Mouse (Mus musculus) T-cell, adult 2 months (primary cell): ENCODE data around the gene Msi2.

Source experiments
- DNase-seq: peaks from one replicate; pipeline ENCODE4 v3.0.0; 2022; ENCODE audit warnings: low spot score

Gene Msi2

DNA sequence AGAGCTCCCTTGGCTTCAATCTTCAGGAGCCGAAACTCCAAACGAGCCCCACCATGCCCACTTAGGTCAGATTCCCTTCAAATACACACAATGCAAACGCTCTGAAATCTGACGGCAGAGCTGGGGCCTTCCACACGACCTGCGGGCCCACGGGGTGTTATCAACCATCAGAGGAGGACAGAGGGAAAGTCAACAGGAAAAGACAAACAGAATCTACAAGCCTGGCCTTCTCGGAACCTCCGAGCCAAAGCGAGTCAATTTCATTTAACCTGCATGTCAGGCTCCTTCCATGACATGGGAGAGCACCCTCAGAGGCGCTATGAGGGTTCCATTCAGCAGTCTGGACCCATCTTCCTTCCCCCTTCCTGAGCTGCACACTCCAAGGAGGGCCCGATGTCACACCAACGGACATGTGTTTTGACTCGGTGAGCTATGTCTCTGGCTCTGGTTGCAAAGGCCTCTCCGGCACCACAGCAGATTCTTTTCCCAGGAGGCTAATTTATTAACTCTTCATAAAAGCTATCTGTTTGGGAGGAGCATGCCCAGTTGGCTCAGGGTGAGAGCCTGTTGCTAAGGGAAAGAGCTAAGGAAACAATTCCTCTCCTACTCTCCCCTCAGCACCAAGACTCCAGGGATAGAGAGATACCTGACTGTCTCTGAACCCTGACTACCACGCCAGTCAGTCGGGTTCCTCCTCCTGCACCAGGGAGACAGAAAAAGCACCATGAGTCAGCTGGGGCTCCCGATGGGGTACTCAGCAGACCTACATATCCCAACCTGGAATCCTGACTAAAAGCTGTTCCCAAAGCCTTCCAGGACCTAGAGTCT, 42.6 kb downstream of the Msi2 start:
- no peak for DNase-seq

DNA sequence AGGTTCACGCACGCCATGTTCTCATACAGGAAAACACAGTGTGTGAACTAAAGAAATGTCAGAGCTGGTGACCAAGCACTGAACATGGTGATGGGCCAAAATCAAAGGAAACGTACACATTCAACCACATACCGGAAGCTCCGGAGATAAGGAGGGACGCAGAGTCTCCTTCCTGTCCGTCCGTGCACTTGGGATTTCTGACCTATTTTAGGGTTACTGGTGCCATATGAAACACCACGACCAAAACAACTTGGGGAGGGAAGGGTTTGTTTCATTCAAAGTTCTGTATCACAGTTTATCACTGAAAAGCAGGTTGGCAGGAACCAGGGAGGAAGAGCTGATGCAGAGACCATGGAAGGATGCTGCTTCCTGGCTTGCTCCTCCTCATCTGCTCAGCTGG, 44.2 kb downstream of the Msi2 start:
- no peak for DNase-seq

DNA sequence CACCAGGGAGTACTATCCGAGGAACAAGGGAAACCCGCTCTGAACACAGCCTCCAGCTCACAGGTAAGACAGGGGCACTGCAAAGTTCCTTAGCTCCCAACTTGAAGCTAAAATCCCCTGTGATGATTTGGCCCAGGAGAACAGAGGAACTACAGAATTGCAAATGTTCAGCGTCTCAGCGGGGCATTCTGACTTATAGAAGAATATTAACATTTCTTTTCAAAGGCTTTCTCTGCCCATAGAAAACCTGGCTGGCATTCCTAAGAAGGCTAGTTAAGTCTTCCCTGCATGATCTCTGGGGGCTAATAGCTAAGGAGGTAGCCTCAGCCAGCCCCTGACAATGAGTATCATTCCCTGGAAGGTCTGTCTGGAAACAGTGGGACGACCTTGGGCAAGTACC, 47.4 kb downstream of the Msi2 start:
- no peak for DNase-seq

DNA sequence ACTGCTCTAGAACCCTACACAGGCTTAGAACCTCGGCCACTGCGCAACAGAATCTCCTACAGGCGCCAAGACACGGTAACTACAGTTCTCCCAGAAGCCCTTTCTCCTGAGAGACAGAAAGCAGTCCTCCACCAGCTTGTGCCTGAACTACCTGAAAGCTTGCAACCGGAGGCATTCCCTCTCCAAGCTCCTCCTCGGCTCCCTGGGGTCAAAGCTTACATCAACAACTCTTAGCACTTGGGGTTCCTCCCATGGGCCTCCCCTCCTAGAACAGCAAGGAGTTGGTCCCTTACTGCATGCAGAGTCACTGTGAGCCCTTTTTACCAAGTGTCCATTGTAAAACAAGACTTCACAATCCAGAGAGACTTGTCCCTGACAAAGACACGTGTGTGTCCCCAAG, 49.2 kb downstream of the Msi2 start:
- DNase-seq: no peak

DNA sequence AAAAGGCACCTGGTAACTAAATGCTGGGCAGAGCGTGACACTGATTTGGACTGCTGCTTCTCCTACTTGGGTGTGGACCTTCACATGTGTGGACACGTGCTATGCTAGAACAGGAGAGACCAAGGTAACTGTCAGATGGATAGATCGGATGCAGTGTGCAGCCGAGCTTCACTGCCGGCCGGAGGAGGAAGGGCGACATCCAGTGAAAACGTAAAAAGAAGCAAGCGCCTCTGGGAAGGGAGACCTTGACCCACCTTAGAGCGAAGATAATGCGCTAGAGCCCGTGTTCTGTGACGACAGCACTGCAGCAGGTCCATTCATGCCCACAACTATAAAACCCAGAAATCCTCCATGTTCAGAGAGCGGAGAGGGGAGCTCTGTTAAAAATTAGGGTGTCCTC, 50.0 kb downstream of the Msi2 start:
- no peak for DNase-seq

DNA sequence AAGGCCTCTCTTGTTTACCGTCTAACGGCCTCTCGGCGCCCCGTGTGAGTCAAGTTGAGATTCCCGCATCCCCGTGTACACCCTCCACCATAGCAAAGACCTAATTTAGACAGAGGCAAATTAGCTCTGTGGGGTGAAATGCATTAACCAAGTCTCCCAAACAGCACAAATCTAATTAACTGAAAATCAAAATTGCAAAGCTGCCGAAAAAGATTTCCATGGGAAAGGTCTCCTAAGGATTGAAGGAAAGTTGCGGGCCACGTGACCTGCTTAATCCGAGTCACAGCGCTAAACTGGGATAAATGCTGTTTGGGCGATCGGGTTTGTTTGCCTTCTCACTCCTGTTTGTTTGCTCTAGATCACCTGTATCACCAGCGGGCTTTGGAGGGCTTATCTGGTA, 52.5 kb downstream of the Msi2 start:
- no peak for DNase-seq

DNA sequence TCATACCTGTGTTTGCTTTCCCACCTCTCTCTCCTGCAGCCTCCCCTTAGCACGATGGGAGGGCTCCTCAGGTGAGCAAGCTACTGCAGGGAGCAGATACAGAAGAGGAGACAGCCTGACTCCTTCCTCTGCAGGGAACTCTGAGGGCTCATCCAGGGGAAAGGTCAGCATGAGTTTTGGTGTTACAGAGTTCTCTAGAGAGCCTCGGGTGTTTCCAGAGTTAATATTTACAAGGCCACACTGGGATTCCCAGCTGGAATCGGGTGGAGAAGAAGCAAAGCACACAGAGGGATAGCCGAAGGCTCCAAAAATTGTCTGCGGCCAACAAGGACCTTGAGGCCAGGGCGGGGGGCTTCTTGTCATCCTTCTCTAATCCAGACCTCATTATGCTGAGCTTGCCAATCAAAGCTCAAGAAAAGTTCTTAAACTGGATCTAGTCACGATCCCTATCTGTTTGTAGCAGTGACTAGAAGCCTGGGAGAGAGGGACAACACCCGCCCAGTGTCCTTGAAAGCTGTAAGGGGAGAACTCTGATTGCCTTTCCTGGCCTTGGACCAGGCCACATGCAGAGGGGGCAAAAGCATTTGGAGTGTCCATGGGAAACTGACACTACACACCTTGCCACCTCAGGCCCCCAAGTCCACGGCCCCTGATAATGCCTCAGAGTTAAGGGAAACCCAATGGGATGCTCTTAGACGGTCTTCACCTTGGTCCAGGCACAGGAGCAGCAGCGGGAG, 56.7 kb downstream of the Msi2 start:
- no peak for DNase-seq

DNA sequence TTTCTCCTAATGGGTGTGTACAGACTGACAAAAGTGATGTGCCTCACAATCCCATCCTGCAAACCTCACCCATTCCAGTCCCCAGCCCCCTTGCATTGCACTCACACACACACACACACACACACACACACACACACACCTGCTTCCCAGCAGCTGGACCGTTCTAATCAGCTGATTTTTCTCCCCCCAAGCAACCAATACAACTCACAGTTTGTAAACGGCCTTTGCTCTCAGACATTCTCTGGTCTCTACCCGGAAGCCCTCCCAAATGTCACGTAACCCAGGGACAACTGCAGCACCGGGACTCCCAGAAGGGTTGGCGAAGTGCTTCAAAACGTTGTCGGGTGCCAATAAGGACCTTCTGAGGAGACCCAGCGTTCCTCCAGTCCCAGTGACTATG, 57.9 kb downstream of the Msi2 start:
- no peak for DNase-seq

DNA sequence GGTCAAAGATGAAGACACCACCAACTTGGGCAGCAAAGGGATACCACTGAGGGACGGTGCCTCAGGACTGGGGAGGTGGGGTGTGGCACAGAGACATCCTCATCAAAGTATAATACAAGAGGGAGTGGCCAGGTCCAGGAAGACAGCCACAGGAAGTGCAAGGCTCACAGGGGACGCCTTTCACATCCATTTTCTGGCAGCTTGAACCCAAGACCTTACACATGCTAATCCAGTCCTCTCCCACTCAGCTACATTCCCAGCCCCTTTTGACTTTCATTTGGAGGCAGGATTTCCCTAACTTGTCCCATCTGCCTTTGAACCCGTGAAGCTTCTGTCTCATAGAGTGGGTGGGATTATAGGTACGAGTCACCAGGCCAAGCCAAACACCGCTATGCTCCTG, 59.4 kb downstream of the Msi2 start:
- DNase-seq: no peak

DNA sequence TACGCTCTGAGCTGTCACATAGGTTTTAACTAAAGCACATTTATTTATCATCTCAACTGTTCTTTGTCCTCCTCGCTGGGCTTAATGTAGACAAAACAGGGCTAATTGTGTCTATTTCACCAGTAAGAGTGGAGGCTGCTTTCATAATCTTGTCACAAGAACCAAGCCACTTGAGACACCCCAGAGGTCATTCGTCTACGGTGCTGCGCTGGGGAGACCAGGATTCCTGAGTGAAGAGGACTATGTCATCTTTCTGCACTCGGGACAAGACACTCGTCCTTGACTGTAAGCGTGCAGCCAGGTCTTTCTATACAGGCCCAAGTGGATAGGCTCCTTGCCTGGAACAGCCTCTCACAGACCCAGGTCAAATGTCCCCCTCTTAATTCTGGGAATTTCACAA, 62.5 kb downstream of the Msi2 start:
- no peak for DNase-seq

DNA sequence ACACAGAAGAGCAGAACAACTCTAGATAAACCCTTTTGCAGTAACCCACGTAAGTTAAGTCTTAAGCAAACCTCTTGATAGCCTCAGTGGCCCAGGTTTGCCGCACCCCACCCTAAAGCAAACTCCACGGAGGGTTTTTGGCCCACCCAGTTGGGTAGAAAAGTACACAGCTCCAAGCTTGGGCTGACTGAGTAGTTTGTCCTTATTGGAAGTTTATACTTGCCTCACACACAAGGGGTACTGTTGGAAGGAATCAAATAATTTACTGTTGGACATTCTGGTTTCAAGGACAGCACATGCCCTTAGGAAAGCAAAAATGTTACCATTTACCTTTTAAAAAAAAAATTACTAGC, 63.1 kb downstream of the Msi2 start:
- DNase-seq: no peak

DNA sequence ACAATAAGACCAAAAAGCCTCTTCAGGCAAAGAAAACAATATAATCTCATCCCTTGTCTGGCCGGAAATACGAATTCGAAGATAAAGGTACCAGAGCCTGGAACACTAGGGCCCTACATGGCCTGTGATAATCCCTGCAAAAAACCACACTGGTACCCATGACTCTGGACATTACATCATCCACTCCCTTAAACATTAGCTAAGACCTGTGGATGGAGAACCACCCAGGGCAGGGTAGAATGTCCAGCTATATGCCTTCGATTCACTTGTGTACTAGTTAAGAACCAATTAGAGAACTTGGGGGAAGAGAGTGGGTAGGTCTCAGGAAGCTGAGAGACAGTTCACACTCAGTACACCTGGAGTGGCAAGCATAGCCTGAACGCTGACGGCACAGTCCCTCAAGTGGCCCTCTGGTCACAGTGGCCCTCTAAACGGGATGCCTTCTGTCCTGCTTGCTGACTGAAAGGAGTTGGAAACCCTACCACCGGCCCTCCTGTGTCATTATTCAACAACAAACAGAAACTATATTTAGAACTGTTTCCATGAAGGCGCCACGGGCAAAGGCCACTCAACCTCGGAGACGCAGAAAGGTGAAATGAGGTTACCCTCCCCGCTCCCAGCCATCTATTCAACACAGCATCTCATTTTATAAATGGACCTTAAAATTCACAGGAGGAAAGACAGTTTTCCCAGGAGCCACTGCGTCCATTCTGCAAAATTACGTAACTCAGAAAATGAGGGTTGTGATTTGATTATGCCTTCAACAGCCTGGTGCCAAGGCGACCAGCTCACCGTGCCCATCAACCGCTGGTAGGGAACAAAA, 63.7 kb downstream of the Msi2 start:
- no peak for DNase-seq

DNA sequence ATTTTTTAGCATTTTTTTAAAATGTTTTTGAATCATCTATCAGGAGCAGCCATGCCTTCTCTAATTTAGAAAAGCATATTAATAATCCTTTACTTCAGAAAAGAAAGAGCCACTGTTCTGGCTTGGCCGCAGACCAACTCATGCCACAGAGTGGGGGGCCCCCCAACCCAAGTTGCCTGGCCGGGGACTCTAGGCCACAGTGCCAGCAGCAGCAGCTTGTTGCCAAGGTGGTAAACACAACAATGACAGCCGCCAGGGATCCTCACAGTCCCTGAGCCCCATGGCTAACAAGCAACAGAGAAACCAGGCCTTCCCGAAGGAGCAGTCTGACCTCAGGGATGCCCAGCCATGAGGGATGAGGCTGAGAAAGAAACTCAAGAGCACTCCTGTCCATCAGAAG, 68.0 kb downstream of the Msi2 start:
- no peak for DNase-seq

DNA sequence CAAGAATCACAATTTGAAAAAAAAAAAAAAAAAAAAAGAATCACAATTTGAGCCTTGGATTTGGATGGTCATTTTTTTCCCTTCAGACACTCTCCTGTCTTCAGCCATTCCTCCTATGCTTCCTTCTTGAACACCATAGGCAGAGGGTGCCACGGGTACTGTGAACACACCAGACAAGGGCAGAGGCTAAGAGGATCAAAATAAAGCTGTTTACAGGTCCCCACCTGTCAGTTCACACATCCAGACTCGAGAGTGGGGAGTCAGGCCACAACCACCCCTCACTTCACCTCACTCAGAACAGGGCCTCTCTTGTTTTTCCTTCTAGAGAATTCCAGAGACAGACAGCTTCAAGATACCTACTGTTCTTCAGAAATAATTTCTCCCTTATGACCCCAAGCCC, 69.3 kb downstream of the Msi2 start:
- DNase-seq: no peak

DNA sequence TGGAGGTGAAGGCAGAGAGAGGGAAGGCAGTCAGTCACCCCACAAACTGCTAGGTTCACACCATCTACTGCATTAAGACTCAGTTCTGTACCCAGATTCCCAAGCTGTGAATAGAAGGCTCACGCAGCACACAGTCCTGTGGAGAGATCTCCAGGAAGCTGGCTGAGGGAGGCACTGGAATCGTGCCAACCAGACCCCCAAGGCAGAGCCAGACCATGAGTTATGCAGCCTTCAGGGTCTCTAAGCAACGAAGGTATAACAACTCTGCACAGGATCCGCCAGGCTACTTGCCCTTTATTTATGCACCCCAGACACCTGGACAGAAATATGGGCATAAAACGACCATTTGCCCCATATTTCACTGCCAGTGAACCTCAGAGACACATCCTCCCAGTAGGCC, 69.9 kb downstream of the Msi2 start:
- DNase-seq: no peak

DNA sequence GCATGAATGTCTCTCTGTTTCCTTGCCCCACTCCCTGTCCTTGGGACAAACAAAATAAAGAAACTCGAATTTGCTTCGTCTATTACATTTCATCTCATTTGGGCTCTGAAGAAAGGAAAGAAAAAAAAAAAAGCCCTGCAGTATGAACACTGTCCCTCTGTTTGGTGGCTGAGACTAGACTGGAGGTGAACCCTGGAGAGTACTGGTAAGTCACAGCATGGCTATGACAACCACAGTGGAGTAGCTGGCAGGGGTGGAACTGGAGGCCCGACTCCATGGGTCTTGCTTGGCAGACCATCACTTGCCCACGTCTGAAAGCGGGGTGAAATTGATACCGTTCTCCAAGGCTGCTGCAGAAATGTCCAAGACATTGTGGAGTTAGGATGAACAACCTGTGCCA, 71.8 kb downstream of the Msi2 start:
- no peak for DNase-seq

DNA sequence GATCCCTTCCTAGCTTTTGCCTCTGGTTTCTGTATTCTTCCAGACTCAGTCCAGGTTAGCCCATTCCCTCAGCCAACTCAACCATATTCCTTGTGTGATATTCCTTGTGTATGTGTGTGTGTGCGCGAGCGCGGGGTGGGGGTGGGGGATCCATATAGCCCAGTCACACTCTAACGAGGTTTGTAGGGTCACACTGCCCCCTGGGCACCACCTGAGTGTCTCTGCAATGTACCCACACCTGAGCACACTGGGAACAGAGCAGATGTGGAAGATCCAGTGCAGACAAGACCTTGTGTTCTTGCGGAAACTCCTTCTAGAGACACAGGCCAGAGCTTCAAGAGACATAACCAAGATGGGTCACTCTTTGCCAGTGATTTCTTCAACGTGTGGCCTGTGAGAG, 72.5 kb downstream of the Msi2 start:
- DNase-seq: no peak

DNA sequence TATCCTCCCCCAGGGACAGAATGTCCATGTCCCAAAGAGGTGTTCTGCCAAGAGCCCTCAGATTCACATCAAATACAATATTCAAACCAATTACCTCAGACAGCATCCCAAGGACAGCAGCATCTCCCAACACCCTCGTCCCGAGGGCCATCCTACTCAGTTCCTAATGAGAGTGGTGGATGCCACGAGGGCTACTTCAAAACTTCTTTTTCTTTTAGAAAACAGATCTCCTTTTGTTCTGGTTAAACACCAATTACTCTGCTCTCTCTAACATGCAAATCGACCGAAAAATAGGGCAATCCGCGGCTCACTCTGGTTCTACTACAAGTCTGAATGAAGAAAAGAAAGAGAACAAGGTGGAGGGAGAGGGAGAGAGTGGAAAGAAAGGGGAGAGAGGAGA, 73.6 kb downstream of the Msi2 start:
- DNase-seq: no peak

DNA sequence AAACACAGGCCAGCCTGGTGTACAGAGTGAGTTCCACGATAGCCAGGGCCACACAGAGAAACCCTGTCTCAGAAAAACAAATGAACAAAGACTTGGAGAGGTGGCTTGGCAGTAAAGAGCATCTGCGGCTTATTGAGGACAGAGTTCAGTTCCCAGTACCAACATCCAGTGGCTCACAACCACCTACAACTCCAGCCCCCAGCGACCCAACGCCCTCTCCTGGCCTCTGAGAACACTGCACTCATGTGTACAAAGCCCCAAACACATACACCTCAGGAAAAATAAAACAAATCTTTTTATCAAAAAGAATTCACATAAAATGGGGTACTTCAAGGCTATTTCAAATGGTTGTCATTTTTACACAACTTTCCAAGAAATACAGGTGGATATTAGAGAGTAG, 78.5 kb downstream of the Msi2 start:
- no peak for DNase-seq

DNA sequence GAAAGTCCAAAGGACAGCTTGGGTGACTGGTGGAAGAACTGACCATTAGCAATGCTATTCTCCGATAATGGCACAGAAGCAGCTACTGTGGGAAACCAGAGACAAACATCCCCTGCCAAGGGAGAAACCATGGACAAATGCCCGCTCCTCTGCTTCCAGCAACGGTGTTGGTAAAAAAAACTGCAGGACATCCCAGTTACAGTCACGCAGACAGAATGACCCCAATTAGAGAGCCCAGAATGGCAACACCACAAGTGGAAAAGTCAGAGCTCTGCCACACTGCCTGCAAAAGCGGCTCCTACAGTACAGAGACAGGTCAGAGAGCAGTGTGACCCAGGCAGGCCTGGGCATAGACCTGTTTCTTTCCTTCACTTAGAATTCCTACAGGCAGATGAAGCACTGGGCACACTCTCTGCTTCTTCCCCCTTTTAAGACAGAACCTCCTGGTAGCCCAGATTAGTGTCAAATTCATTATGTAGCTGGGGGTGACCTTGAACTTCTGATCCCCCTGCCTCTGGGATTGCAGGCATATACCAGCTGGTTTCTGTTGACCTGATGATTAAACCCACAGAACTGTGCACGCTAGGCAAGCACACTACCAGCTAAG, 79.3 kb downstream of the Msi2 start:
- no peak for DNase-seq

DNA sequence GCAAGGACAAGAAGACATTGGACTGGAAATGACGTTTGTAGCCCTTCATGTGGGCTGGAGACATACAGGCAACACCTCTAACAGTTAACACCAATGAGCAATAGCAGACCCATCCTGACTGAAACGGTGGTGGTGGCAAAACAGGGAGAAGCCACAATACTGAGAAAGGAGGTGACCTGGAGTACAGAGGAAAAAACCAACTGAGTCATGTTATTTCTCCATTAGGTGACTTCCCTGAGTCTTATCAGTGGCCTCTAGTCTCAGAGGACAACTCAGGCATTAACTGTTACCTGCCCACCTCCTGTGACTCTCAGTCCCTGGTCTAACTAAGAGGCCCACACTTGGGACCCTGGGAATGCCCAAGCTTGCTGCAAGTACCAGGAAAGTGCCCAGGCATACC, 80.1 kb downstream of the Msi2 start:
- no peak for DNase-seq

DNA sequence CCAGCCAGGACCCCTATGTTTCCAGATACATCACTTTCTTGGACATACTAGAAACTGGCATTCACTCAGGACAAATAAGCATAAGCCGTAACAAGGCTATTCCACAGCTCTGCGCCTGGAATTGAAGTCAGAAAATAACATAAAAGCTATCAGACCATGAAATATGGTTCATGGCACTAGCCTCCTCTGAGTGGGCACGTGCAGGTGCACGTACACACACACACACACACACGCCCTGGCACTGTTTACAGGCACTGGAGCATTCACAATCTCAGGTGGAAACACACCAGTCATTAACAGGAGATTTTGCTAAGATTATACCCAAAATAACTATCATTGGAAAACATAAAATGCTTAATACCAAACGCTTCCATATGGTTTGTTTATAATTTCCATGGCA, 81.4 kb downstream of the Msi2 start:
- no peak for DNase-seq

DNA sequence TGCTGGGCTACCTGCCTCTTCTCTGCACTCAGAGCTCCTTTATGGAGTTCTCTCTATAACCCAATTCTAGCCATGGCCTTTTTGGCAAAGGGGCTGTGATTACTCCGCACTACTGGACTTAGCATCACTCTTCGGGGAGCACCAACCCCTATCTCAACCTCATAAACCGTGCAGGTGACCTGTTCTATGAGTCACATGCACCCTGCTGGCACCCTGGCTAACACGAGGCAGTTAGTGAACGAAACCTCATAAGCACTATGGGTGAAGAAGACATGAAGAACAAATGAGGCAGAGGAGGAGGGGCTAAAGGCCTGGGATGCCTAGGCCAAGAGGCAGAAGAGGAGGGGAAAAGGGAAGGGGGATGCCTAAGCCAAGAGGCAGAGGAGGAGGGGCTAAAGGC, 82.0 kb downstream of the Msi2 start:
- no peak for DNase-seq
